Mouse (Mus musculus): Measurements from ENCODE around the gene Gm7544.
"Not testable (repeated sequence)": the region's sequence is repeated elsewhere in the genome, so short reads cannot be mapped to it uniquely, and the experiment has no call there.

- not testable (repeated sequence) for TF ChIP-seq CTCF, EP300 (IDR thresholded peaks at IDR 0.05)
These were observed 44.5 kb upstream of the Gm7544 start, which contains the start of gene Gm47959 for GRCm38 (mm10) chr1:83000306-83000705.
